Mouse (Mus musculus) kidney, embryonic 14.5 days (tissue): ENCODE data around the gene Nebl. TPM values are rescaled to one million over a fixed set of nuclear protein-coding genes. Genes with fewer than 3 reads are reported as not detected.

ENCODE experiments used
- ATAC-seq: fragments of 200-750 bp; cut with Nextera tagmentation; 2 replicates; pipeline ENCODE4 v1.8.0; 2017; ENCODE audit warnings: moderate number of reproducible peaks, mild to moderate bottlenecking, moderate TSS enrichment, moderate library complexity; ENCODE audit not compliant: low FRiP score, low TSS enrichment
- H3K27ac ChIP-seq: fragments of 300-500 bp; sonication (generic); 2 replicates; pipeline ENCODE4 v1.5.1; 2014; ENCODE audit warnings: low read depth, mild to moderate bottlenecking, low read length, moderate library complexity, mixed read lengths
- H3K27me3 ChIP-seq: fragments of 300-500 bp; sonication (generic); 2 replicates; pipeline ENCODE4 v1.6.1; 2014; ENCODE audit warnings: mild to moderate bottlenecking, low read length; ENCODE audit not compliant: control insufficient read depth, insufficient read depth
- H3K36me3 ChIP-seq: fragments of 300-500 bp; sonication (generic); 2 replicates; pipeline ENCODE4 v1.6.1; 2014; ENCODE audit warnings: low read length, mixed read lengths; ENCODE audit not compliant: control insufficient read depth, insufficient read depth
- H3K4me1 ChIP-seq: fragments of 300-500 bp; sonication (generic); 2 replicates; pipeline ENCODE4 v1.6.1; 2014; ENCODE audit warnings: low read length, mixed read lengths; ENCODE audit not compliant: control insufficient read depth, insufficient read depth
- H3K4me2 ChIP-seq: fragments of 300-500 bp; sonication (generic); replicated peaks from 2 replicates; pipeline ENCODE4 v1.6.1; 2014; ENCODE audit warnings: low read depth, mild to moderate bottlenecking, low read length
- H3K4me3 ChIP-seq: fragments of 300-500 bp; sonication (generic); 2 replicates; pipeline ENCODE4 v1.5.1; 2014; ENCODE audit warnings: mild to moderate bottlenecking, low read length
- H3K9ac ChIP-seq: fragments of 300-500 bp; sonication (generic); 2 replicates; pipeline ENCODE4 v1.6.1; 2014; ENCODE audit warnings: low read depth, mild to moderate bottlenecking, low read length, moderate library complexity
- H3K9me3 ChIP-seq: fragments of 300-500 bp; sonication (generic); 2 replicates; pipeline ENCODE4 v1.6.1; 2016; ENCODE audit warnings: low read length; ENCODE audit not compliant: control insufficient read depth
- WGBS: fragments of 180-500 bp; shearing (Covaris S2); extraction: QIAGEN DNeasy Blood & Tissue Kit; methylation state at CpG from one replicate; pipeline ENCODE4 v1.1.7; 2014; 5-methylcytosine and 5-hydroxymethylcytosine counted together
- polyA plus RNA-seq: library from polyadenylated mRNA; unstranded; fragments of >200 nt; fragmentation: Nextera tagmentation; extraction: Ambion mirVana; gene quantifications from 2 replicates; pipeline ENCODE4 v1.2.1, GENCODE M21; 2014

Nebl gene
- polyA plus RNA-seq = 4.3 and 6.4 TPM in 2 replicates

DNA sequence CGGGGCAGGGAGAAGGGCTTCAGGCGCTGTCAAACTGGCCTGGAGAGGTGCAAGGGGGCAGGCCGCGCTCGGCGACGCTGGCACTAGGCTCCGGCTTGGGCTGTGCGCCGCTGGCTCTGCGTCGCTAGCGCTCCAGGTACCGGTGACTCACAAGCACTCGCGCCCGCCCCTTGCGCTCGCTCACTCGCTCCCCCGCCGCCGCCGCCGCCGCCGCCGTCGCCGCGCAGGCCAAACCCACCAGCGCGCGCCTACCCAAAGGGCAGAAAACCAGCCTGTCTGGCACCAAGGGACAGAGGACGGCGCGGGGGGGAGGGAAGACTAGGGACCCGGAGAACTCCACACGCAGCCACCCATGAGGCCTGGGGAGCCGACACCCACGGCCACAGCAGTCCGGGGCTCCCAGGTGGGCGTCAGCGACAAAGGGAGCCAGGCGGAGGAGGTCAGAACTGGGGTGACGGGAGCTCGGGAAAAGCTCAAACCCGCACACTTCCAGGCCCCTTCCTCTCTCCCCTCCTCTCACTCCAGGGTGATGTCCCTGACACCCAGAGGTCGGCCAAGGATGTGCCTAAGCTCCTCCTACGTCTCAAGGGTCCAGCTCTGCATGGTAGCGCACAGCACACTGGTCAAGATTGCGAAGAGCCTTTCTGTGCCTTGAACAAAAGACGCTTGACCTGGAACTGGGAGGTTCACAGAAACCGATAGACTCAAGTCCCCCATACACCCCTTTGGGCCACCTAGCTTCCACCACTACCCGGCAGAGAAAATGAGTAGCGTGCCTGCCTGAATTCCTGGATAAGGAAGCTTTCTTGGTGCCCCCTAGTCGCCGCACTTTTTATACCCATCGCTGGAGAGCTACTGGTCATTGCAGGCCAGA, at the start of gene Nebl:
TSS of gene Nebl (minus strand) at position 508 of the 874 bp plus-strand sequence.
- peak; percentile 90 for ATAC-seq
- WGBS = under 1% methylated on average over 52 of the region's 59 CpGs
- H3K27me3 ChIP-seq = peaks cover 17% of the 10 kb centered on the region

DNA sequence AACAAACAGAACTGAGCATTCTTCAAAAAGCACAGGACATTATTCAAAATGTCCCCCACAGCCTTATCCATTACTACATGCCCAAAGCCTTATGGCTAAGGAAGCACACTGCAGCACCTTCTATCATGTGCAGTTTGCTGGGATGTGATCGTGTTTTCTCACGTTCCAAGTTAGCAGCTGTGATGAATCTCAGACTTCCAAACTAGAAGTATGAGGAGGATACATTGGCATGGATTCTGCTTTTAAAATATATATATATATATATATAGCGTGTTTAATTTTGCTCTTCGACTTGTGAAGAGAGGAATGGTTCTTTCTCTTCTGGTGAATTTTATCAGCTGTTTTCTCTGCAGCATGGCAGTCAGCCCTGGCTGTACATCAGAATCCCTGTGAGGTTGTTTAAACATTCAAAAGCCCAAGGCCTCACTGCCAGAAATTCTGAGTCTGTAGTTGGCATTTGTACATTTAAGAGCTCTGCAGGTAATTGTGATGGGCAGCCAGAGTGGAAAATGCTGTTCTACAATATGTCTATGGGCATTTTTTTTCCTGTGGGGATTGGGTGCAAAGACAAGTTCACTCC, 39.1 kb upstream of the Nebl start:
- H3K4me2 ChIP-seq = no peak overlapping the region
- H3K36me3 ChIP-seq = no peaks in the 10 kb centered on the region
- no peak overlapping the region for H3K9ac ChIP-seq
- no peaks in the 10 kb centered on the region for H3K4me1 ChIP-seq
- no peaks in the 10 kb centered on the region for H3K27me3 ChIP-seq
- H3K4me3 ChIP-seq = no peak overlapping the region
- WGBS = 84% methylated on average over 4 of the region's 4 CpGs
- H3K27ac ChIP-seq = no peak overlapping the region
- no peak for ATAC-seq
- H3K9me3 ChIP-seq = no peaks in the 10 kb centered on the region

More for the DNA sequence above, at the start of gene Nebl:
- H3K4me2 ChIP-seq = peak within 1 kb of the TSS; percentile 98
- peak within 1 kb of the TSS; percentile 60 for H3K9ac ChIP-seq
- H3K4me1 ChIP-seq = peaks cover 13% of the 10 kb centered on the region
- no peaks in the 10 kb centered on the region for H3K36me3 ChIP-seq
- H3K4me3 ChIP-seq = peak within 1 kb of the TSS; percentile 64
- H3K27ac ChIP-seq = no peak within 1 kb of the TSS
- no peaks in the 10 kb centered on the region for H3K9me3 ChIP-seq

DNA sequence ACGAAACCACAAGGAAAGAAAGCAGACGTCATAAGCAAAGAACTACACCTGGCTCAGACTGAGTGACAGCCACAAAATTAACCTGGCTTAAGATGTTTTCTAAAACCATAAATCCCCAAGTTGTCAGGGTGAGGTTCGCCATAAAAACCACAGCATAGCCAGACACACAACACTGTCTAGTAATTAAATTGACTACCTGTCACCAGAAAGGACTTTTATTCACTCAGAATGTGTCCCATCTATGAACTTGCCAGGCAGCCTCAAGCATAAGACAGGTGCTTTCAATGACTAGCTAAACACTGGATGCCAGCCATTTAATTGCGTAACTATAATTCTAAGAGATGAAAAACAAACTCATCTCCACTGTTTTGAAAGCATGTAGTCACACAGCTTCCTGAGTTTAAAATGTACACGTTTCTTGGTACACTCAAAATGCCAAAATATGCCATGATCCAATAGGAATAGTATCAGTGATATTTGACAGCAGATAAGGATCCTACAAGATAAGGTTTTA, 38.0 kb upstream of the Nebl start:
- no peaks in the 10 kb centered on the region for H3K27me3 ChIP-seq
- H3K36me3 ChIP-seq = no peaks in the 10 kb centered on the region
- H3K4me1 ChIP-seq = no peaks in the 10 kb centered on the region
- no peak overlapping the region for H3K9ac ChIP-seq
- no peak overlapping the region for H3K27ac ChIP-seq
- no peaks in the 10 kb centered on the region for H3K9me3 ChIP-seq
- no peak overlapping the region for H3K4me2 ChIP-seq
- H3K4me3 ChIP-seq = no peak overlapping the region
- 66% methylated on average over 5 of the region's 5 CpGs for WGBS
- ATAC-seq = no peak

DNA sequence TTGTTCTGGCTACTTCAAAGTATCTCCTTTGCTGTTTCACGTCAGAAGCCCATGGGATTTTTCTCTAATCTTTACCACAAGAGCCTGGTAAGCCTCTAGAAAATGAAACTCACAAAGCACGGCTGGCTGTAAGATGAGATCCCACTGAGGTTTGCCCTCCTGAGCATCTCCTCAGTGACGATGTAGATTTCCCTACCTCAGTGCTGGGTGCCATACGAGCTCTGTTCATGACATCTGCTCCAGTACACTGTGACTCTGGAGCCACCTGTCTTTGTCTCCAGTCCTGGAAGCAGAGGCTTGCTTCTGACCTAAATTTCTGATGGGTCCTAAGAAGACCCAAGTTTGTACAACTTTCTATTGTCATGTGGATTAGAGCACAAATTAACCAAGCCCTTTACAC, 25.0 kb upstream of the Nebl start:
- Histone ChIP-seq H3K4me1 (no peaks in the 10 kb centered on the region), H3K36me3 (no peaks in the 10 kb centered on the region), H3K9ac (no peak overlapping the region), H3K4me3 (no peak overlapping the region), H3K4me2 (no peak overlapping the region), H3K9me3 (no peaks in the 10 kb centered on the region), H3K27ac (no peak overlapping the region), H3K27me3 (no peaks in the 10 kb centered on the region)
- 57% methylated on average over 4 of the region's 4 CpGs for WGBS
- no peak for ATAC-seq

DNA sequence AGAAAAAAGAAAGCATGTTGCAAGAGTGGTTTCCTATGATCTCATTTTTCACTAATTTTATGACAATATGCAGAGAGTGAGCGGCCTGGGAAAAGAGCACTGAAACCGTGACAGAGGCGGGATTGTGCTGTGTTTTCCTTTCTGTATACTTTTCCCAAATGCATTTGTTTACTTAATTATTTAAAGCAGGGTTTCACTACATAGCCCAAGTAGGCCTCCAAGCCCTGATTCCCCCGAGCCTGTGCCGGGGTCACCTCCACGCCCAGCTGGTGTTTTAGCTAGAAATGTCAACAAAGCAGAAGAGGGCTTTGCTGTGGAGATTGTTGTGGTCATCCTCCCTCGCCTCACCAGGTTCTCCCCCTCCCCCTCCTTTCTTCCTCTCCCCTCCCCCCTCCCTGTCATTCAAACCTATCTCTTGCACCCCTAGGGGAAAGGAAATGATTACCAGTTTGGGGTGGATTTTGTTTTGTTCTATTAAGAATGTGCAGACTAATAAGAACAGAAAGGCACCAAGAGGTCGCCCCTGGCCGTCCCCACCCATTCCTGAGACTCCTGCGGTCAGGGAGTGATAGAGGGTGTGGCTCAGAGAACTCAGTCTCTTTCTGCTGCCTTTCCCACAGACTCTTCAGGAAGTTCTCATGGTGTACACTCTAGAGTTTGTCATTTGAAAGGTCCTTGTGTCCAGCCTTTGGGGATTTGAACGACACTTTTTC, 10.9 kb upstream of the Nebl start:
- Histone ChIP-seq H3K27ac (no peak overlapping the region), H3K27me3 (no peaks in the 10 kb centered on the region), H3K9me3 (no peaks in the 10 kb centered on the region), H3K9ac (no peak overlapping the region), H3K4me1 (peaks cover 6% of the 10 kb centered on the region; the same call in 1 of the 2 replicates), H3K4me3 (peak overlapping the region; percentile 33), H3K4me2 (peak overlapping the region; percentile 48), H3K36me3 (no peaks in the 10 kb centered on the region)
- ATAC-seq = peak; percentile 86
- WGBS = 5% methylated on average over 11 of the region's 11 CpGs

DNA sequence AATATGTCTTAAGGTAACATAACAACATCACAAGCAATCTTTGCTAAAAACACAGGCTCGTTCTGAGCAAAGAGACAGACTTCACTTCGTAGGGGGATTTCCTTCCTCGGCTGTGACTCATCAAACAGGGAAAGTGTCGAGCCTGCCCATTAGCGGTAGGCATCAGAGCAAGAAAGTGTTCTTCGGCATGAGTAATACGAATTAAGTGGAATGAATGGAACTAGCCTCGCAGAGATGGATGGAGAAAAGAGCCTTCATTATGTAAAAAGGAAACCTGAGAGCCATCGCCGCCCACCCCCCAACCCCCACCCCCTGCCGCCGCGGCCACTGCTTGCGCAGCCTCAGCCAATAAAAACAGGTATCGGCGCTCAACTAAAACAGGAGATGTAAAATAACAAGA, 10.3 kb upstream of the Nebl start:
- H3K9ac ChIP-seq = no peak overlapping the region
- H3K27me3 ChIP-seq = no peaks in the 10 kb centered on the region
- ATAC-seq = peak; percentile 63; the same call in 1 of the 2 replicates
- H3K4me3 ChIP-seq = peak overlapping the region; percentile 33
- no peak overlapping the region for H3K27ac ChIP-seq
- H3K36me3 ChIP-seq = no peaks in the 10 kb centered on the region
- H3K4me2 ChIP-seq = peak overlapping the region; percentile 48
- H3K9me3 ChIP-seq = no peaks in the 10 kb centered on the region
- peaks cover 6% of the 10 kb centered on the region; the same call in 1 of the 2 replicates for H3K4me1 ChIP-seq
- under 1% methylated on average over 16 of the region's 16 CpGs for WGBS

DNA sequence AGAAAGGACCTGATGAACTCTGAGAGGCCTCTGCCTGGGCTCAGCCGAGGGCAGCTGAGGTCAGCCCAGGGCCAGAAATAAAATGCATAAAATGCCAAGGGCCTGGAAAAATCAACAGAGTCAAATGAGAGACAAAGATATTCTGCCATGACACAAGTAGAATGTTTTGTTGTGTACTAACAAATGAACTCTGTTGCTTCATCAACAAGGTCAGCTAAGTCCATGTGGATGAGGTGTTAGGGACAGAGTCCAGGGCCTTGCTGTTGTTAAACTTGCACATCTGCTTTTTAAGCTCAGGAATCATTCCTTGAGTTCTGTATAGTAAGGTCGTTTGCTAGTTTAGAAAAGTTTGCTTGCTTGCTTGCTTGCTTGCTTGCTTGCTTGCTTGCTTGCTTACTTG, 9.2 kb upstream of the Nebl start:
- no peaks in the 10 kb centered on the region for H3K27me3 ChIP-seq
- WGBS = 76% methylated on average over 2 of the region's 2 CpGs
- no peak overlapping the region for H3K4me2 ChIP-seq
- H3K4me1 ChIP-seq = peaks cover 6% of the 10 kb centered on the region; the same call in 1 of the 2 replicates
- no peaks in the 10 kb centered on the region for H3K36me3 ChIP-seq
- no peak overlapping the region for H3K9ac ChIP-seq
- H3K9me3 ChIP-seq = no peaks in the 10 kb centered on the region
- H3K4me3 ChIP-seq = no peak overlapping the region
- H3K27ac ChIP-seq = no peak overlapping the region
- ATAC-seq = no peak

DNA sequence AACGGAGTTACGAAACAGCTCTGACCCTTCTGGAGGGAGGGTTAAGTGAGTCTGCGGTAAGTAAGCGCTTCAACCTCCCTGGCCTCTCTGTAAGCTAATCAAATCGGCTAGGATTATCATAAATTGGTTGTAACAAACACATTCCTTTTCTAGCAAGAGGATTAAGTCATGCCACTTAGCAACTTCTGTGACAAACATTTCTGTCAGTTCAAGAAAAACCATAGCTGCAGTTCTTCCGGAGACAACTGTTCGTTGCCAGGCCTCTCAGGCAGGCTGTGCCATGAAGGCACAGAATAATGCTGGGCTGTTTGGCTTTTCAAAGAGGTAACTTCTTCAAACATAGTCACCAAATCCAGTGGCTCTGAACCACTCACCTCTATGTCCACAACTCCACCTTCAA, 946 bp upstream of the Nebl start:
- no peak overlapping the region for H3K4me2 ChIP-seq
- H3K36me3 ChIP-seq = no peaks in the 10 kb centered on the region
- H3K27me3 ChIP-seq = peaks cover 17% of the 10 kb centered on the region
- H3K9ac ChIP-seq = no peak overlapping the region
- peaks cover 13% of the 10 kb centered on the region for H3K4me1 ChIP-seq
- H3K4me3 ChIP-seq = no peak overlapping the region
- ATAC-seq = no peak
- no peak overlapping the region for H3K27ac ChIP-seq
- H3K9me3 ChIP-seq = no peaks in the 10 kb centered on the region
- WGBS = 45% methylated on average over 7 of the region's 7 CpGs
